Mouse (Mus musculus): Measurements from ENCODE around the gene Chic2. TPM values are rescaled to one million over a fixed set of nuclear protein-coding genes. Genes with fewer than 3 reads are reported as not detected.

Gene Chic2
- polyA plus RNA-seq (2021): 56.3 TPM

DNA sequence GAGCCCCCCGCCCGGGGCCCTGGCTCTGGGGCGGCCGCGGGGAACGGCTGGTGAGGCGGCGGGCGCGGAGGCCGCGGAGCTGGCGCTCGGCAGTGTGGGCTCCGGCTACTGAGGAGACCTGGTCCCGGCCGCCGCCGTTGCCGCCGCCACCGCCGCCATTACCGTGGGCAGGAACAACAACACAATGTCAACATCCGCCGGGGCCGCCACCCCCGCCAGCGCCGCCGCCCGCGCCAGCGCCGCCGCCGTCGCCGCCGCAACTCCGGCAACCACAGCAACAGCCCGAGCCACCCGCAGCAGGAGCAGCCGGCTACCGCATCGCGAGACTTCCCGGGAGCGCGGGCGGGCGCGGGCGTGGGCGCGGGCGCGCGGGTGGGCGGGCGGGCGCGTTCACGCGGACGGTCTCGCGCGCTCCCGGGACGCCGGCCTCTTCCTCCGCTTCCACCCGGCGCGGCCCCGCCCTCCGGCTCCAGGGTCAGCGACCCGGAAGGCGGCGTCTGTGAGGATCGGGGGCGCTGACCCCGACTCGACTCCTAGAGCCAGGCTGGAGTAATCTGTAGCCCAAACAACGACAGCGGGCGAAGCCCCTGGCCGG is at the start of gene Chic2:
Chic2 (minus strand) TSS at position 465 of the 595 bp plus-strand sequence.
- POLR2A ChIA-PET: interaction anchor here (0.8 kb wide), 1 partner anchor 84 kb away, joined by 5 read pairs; no protein-coding TSS in a partner anchor
- no peak for TF ChIP-seq CTCF (IDR thresholded peaks at IDR 0.05)
- ATAC-seq: peak; percentile 91
- DNase-seq (ENCODE audit: low read depth, low spot score): no peak
- CTCF ChIA-PET: no interaction called here
- H3K27me3 ChIP-seq: no peaks in the 10 kb centered on the region
- in situ Hi-C loops (cut with MboI; ENCODE audit: low pct_unique_long_range_greater_than_20kb): loop anchor here (10.0 kb wide), 1 partner anchor 250 kb away; no protein-coding TSS in a partner anchor

DNA sequence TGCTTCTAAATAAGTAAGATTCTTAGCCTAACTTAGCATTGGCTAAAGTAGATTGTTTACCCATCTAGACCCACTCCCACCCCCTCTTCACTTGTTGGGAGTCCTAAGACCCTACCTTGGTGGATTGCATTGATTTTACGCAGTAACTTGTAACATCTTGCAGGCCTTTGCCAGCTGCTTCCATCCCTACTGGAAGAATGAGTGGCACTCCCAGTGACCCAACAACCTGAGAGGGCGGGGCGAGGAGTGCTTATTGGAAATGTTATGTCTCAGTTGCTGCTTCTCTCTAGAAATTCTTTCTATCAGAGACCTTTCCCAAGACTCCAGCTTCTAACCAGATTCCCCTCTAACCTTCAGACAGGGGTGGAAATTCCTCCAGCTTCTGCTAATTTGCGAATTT is 41.3 kb upstream of the Chic2 start:
- POLR2A ChIA-PET: interaction anchor here (0.5 kb wide), 1 partner anchor 29 kb away, joined by 3 read pairs; no protein-coding TSS in a partner anchor
- no peak for ATAC-seq
- in situ Hi-C loops (cut with MboI; ENCODE audit: low pct_unique_long_range_greater_than_20kb): no loop called here
- peaks cover 27% of the 10 kb centered on the region for H3K27me3 ChIP-seq
- CTCF ChIA-PET: interaction anchor here (1.3 kb wide), 1 partner anchor 11 kb away, joined by 3 read pairs; no protein-coding TSS in a partner anchor
- no peak for DNase-seq (ENCODE audit: low read depth, low spot score)
- TF ChIP-seq CTCF (IDR thresholded peaks at IDR 0.05): no peak

DNA sequence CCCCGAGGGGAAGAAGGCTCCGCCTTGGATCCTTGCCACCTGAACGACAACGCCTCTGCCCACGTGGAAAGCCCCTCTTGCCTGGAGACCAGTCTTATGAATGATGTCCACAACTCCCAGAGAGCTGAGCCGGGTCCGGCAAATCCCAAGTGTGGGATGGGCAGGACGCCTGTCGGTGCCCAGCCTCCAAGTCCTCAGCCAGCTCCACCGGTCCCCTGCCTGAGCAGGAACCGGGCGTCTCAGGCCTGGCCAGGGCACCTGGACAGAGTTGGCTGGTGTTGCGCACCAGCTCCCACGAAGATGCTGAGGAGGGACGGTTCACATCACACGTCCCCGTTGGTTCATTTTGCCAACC is 40.9 kb upstream of the Chic2 start:
- peaks cover 26% of the 10 kb centered on the region for H3K27me3 ChIP-seq
- no peak for TF ChIP-seq CTCF (IDR thresholded peaks at IDR 0.05)
- no peak for ATAC-seq

DNA sequence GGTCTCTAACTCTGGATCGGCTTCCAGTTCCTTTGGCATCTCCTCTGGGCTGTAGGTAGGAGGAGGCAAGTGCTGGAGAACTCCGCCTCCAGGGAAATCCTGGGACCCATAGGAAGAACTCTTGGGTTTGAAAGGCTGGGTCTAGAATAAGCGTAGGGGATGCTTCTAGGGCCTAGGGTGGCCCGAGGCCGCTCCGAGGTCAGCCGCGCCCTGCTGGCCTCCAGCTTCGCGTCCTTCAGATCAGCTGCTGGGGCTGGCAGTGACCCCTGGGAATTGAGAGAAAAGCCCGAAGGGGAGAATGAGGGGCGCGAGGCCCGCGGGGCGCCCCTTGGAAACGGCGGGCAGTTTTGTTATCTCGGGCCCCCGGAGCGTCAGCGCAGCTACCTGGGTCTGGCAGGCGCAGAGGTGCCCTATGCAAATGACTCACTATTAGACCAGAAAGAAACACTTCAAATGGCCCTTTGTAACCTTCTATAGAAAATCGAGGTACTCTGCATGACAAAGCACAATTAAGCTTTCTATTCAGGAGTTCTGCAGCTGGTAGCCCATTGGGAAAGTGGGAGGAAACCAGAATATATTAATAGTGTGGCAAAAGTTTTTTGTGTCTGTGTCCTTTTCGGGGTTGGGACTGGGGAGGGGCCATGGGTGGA is 40.4 kb upstream of the Chic2 start:
- H3K27me3 ChIP-seq: peaks cover 31% of the 10 kb centered on the region
- ChIA-PET CTCF (interaction anchor here (1.3 kb wide), 1 partner anchor 10 kb away, joined by 3 read pairs; no protein-coding TSS in a partner anchor), POLR2A (no interaction called here)
- DNase-seq (ENCODE audit: low read depth, low spot score) (no peak), ATAC-seq (no peak)
- TF ChIP-seq CTCF (IDR thresholded peaks at IDR 0.05): no peak
- in situ Hi-C loops (cut with MboI; ENCODE audit: low pct_unique_long_range_greater_than_20kb): no loop called here

More for the DNA sequence above, 40.9 kb upstream of the Chic2 start:
- in situ Hi-C loops (cut with MboI; ENCODE audit: low pct_unique_long_range_greater_than_20kb): no loop called here
- no peak for DNase-seq (ENCODE audit: low read depth, low spot score)
- CTCF ChIA-PET: interaction anchor here (1.3 kb wide), 1 partner anchor 11 kb away, joined by 3 read pairs; no protein-coding TSS in a partner anchor
- POLR2A ChIA-PET: interaction anchor here (0.5 kb wide), 1 partner anchor 28 kb away, joined by 3 read pairs; no protein-coding TSS in a partner anchor

DNA sequence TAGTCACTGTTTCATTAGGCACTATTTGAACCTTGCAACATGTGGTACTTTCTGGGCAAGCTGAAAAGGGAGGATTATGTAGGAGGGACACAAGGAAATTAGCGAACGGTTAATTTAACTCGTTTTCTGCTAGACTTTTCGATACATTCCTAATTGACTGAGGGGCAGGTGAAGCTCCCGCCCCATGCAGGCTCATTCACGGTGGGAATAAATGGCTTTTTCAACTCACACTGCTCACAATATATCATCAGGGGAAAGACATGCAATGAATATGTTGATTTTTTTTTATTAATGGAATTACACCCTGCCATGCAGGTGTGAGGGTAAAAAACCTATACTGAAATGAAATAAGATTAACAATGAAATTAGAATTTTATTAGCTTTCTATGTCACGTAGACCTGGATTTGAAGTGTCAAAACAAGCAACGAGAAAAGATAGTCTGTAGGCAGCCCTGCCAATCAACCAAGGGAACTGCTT is 39.9 kb upstream of the Chic2 start:
- peaks cover 36% of the 10 kb centered on the region for H3K27me3 ChIP-seq
- ChIA-PET POLR2A (no interaction called here), CTCF (interaction anchor here (1.3 kb wide), 1 partner anchor 9 kb away, joined by 3 read pairs; no protein-coding TSS in a partner anchor)
- ATAC-seq (no peak), DNase-seq (ENCODE audit: low read depth, low spot score) (no peak)
- no peak for TF ChIP-seq CTCF (IDR thresholded peaks at IDR 0.05)
- in situ Hi-C loops (cut with MboI; ENCODE audit: low pct_unique_long_range_greater_than_20kb): no loop called here

DNA sequence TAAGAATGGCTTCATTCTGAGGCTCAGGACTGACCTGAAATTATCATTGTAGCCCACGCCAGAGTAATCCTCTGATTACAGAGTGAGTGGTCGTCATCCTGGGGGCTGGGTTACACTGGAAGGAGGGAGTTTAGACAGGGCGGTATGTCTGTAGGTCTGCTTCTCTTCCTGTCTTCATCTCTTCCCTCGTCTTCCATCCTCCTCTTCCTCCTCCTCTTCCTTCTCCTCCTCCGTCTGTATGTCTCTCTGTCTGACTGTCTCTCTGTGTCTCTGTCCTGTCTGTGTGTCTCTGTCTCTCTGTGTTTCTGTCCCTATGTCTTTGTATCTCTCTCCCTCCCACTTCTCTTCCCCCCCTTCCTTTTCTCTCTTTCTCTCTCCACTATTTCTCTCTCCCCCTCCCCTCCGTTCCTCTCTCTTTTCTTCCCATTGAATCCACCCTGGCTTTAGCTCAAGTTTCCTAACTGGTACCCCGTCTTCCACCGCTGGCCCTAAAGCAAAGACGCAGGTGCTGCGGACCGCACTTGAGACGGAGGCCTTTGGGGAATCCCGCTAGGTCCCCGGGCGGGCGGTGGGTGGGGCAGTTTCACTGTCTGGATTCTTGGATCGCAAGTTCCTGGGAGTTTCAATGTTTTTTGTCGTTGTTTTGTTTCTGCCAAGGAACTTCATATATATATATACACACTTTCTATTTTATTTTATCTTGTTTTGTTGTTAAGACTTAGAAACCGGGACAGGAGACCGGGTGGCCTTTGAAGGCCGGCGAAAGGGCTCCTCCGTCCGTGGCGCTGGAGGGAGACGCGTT is 39.2 kb upstream of the Chic2 start:
- CTCF ChIA-PET: interaction anchor here (0.5 to 1.1 kb wide), 2 partner anchors 9 to 727 kb away, joined by 3 read pairs; no protein-coding TSS in a partner anchor
- ATAC-seq (no peak), DNase-seq (ENCODE audit: low read depth, low spot score) (no peak)
- in situ Hi-C loops (cut with MboI; ENCODE audit: low pct_unique_long_range_greater_than_20kb): no loop called here
- H3K27me3 ChIP-seq: peaks cover 41% of the 10 kb centered on the region
- no peak for TF ChIP-seq CTCF (IDR thresholded peaks at IDR 0.05)
- POLR2A ChIA-PET: interaction anchor here (0.7 kb wide), 2 partner anchors 27 to 289 kb away, joined by 4 read pairs; no protein-coding TSS in a partner anchor

DNA sequence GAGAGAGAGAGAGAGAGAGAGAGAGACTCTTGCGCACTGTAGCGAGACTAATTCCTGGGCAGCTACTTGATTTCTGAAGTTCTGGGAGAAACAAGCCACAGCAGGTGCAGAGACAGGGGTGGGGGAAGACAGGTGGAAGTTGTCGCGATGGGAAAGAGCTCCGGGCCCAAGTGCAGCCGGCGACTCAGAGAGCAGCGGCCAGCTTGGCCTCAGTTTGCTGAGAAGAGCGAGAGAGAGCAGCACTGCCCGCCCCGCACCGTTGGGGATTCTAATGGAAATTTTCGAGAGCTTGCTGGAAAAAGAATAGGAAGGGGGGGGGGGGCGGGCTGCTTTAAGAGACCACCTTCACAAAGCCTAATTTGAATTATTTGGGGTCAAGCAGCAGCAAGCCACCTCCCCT is 38.5 kb upstream of the Chic2 start:
- no peak for ATAC-seq

DNA sequence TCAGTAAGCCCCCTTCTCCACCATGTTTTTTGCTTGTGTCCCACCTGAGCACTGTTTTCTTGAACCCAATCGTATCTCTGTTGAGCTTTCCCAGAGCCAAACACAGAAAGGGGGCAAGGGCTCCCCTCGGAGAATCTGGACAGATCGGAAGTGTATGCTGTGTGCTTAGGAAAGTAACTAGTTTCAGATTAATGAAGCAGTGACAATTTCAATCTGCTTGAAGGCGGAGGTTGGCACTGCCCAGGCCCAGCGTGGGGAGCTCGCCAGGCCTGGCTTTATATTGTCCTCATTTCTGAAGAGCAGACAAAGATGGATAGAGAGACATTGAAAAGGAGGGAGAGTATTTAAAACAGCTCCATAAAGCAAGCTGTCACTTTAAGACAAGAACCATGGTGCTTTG is 37.9 kb upstream of the Chic2 start:
- DNase-seq (ENCODE audit: low read depth, low spot score) (no peak), ATAC-seq (no peak)
- TF ChIP-seq CTCF (IDR thresholded peaks at IDR 0.05): no peak
- CTCF ChIA-PET: interaction anchor here (1.1 to 1.5 kb wide), 4 partner anchors 8 to 34 kb away, joined by 3 to 5 read pairs (median 4); no protein-coding TSS in a partner anchor
- in situ Hi-C loops (cut with MboI; ENCODE audit: low pct_unique_long_range_greater_than_20kb): no loop called here
- POLR2A ChIA-PET: no interaction called here
- peaks cover 44% of the 10 kb centered on the region for H3K27me3 ChIP-seq

More for the DNA sequence above, 38.5 kb upstream of the Chic2 start:
- in situ Hi-C loops (cut with MboI; ENCODE audit: low pct_unique_long_range_greater_than_20kb): no loop called here
- POLR2A ChIA-PET: interaction anchor here (0.7 kb wide), 2 partner anchors 26 to 288 kb away, joined by 4 read pairs; no protein-coding TSS in a partner anchor
- no peak for DNase-seq (ENCODE audit: low read depth, low spot score)
- CTCF ChIA-PET: interaction anchor here (1.1 kb wide), 1 partner anchor 8 kb away, joined by 3 read pairs; no protein-coding TSS in a partner anchor
- peaks cover 44% of the 10 kb centered on the region for H3K27me3 ChIP-seq
- no peak for TF ChIP-seq CTCF (IDR thresholded peaks at IDR 0.05)

DNA sequence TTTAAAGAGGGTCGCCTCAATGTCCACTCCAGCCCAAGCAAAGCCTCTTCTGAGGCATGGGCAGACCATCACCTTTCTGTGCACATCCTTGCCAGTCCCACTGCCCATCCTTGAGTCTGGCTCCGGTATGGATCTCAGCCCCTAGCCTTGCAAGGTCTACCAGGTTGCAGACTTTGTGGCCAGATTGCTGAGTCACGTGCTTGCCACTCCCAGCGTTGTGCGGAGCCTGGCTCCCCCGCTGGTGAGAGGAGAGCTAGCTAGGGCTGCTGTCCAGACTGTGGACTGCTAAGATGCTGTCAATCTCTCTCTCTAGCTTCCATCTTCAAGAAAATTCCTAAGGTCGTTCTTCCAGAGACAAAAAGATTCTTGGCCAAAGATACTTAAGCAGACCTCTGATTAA is 35.0 kb upstream of the Chic2 start:
- ChIA-PET POLR2A (interaction anchor here (0.7 kb wide), 1 partner anchor 10 kb away, joined by 4 read pairs; no protein-coding TSS in a partner anchor), CTCF (interaction anchor here (0.7 kb wide), 1 partner anchor 27 kb away, joined by 3 read pairs; no protein-coding TSS in a partner anchor)
- no peak for ATAC-seq
- peaks cover 65% of the 10 kb centered on the region for H3K27me3 ChIP-seq
- in situ Hi-C loops (cut with MboI; ENCODE audit: low pct_unique_long_range_greater_than_20kb): no loop called here
- no peak for DNase-seq (ENCODE audit: low read depth, low spot score)
- no peak for TF ChIP-seq CTCF (IDR thresholded peaks at IDR 0.05)

DNA sequence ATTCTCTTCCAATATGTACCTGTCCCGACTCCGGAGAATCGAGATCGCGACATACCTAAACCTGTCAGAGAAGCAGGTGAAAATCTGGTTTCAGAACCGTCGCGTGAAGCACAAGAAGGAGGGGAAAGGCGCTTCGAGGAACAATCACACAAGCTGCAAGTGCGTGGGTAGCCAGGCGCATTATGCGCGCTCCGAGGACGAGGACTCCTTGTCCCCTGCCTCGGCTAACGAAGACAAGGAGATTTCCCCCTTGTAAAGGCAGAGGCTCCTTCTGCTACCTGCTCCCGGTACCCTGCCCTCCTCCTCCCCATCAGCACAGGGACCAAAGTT is 32.4 kb upstream of the Chic2 start:
- in situ Hi-C loops (cut with MboI; ENCODE audit: low pct_unique_long_range_greater_than_20kb): no loop called here
- peaks cover 79% of the 10 kb centered on the region for H3K27me3 ChIP-seq
- CTCF ChIA-PET: no interaction called here
- POLR2A ChIA-PET: no interaction called here
- DNase-seq (ENCODE audit: low read depth, low spot score): no peak
- TF ChIP-seq CTCF (IDR thresholded peaks at IDR 0.05): no peak
- no peak for ATAC-seq

Data from Patski (cell line).